Mouse (Mus musculus) small intestine, adult 2 months (tissue): Measurements from ENCODE around the gene Myf5. TPM values are rescaled to one million over a fixed set of nuclear protein-coding genes. Genes with fewer than 3 reads are reported as not detected.

Experiments
- H3K27ac ChIP-seq: fragments of 200-500 bp; 2 replicates; pipeline ENCODE4 v1.5.1; 2012; ENCODE audit warnings: low read depth, low read length, control low read depth, inconsistent platforms; ENCODE audit not compliant: insufficient read depth
- H3K27me3 ChIP-seq: fragments of 200-500 bp; 2 replicates; pipeline ENCODE4 v1.6.1; 2012; ENCODE audit warnings: mild to moderate bottlenecking, moderate library complexity, low read length, inconsistent platforms; ENCODE audit not compliant: control insufficient read depth, insufficient read depth
- H3K36me3 ChIP-seq: fragments of 200-500 bp; 2 replicates; pipeline ENCODE4 v1.6.1; 2012; ENCODE audit warnings: mild to moderate bottlenecking, low read length, control low read depth, inconsistent platforms; ENCODE audit not compliant: control insufficient read depth, insufficient read depth
- H3K4me1 ChIP-seq: fragments of 200-500 bp; 2 replicates; pipeline ENCODE4 v1.6.1; 2012; ENCODE audit warnings: low read length, inconsistent platforms, mixed read lengths; ENCODE audit not compliant: control insufficient read depth, insufficient read depth, insufficient read length
- H3K4me3 ChIP-seq: fragments of 200-500 bp; 2 replicates; pipeline ENCODE4 v1.5.1; 2012; ENCODE audit warnings: low read depth, mild to moderate bottlenecking, control low read depth, inconsistent platforms, low read length, moderate library complexity
- CTCF ChIP-seq: fragments of 200-500 bp; IDR thresholded peaks from 2 replicates; pipeline ENCODE4 v1.5.1; 2012; ENCODE audit warnings: low read depth, mild to moderate bottlenecking, control low read depth, inconsistent platforms, low read length, moderate library complexity, mixed read lengths; ENCODE audit not compliant: insufficient replicate concordance, insufficient read length; ENCODE audit errors: extremely low read depth
- POLR2A ChIP-seq: fragments of 200-500 bp; IDR thresholded peaks from 2 replicates; pipeline ENCODE4 v1.6.1; 2012; ENCODE audit warnings: low read depth, mild to moderate bottlenecking, control low read depth, inconsistent platforms, low read length, moderate library complexity
- WGBS: fragments of 180-500 bp; shearing (Covaris S2); methylation state at CpG from one replicate; pipeline ENCODE4 v1.1.7; 2018; 5-methylcytosine and 5-hydroxymethylcytosine counted together
- polyA plus RNA-seq: library from polyadenylated mRNA; depleted of rRNA; stranded (reverse); fragments of >200 nt; gene quantifications from 2 replicates; pipeline ENCODE4 v1.2.3, GENCODE M21; 2012

Gene Myf5
- polyA plus RNA-seq, 1 experiment, result not detected

DNA sequence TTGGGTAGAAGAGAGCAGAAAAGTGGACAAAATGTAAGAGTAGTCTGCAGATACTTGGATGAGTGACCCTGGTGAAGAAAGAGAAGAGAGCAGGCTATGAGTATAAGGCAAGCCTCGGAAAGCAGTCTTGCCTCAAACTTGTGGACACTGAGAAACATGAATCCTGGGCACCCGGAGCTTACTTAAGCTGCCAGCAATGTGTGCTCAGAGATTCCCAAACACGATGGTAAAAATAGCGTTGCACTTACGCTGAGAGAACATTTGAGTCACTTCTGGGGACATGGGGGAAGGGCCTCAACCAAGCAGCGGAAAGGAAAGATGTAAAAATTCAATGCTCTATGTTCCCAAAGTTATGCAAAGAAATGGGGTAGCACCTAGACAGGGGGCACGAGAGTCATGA is 13.7 kb upstream of the Myf5 start:
- H3K4me3 ChIP-seq, result no peak overlapping the region
- TF ChIP-seq POLR2A (no peak), CTCF (no peak)
- no peaks in the 10 kb centered on the region for H3K27me3 ChIP-seq
- no peaks in the 10 kb centered on the region for H3K4me1 ChIP-seq
- 73% methylated on average over 7 of the region's 7 CpGs for WGBS
- no peaks in the 10 kb centered on the region for H3K36me3 ChIP-seq
- no peak overlapping the region for H3K27ac ChIP-seq

- Histone ChIP-seq H3K27ac (no peak overlapping the region), H3K27me3 (no peaks in the 10 kb centered on the region), H3K4me1 (no peaks in the 10 kb centered on the region), H3K36me3 (no peaks in the 10 kb centered on the region), H3K4me3 (no peak overlapping the region)
- TF ChIP-seq POLR2A (no peak), CTCF (no peak)
- 73% methylated on average over 1 of the region's 1 CpGs for WGBS
Measured at GRCm38 (mm10) chr10:107496402-107496801, 10.5 kb upstream of the Myf5 start.

GRCm38 (mm10) chr10:107494568-107494967 is 8.6 kb upstream of the Myf5 start, which contains the start of gene Myf6:
Gene Myf6, minus strand, starts transcription at chr10:107494737.
- no peak for TF ChIP-seq POLR2A
- TF ChIP-seq CTCF, result no peak
- WGBS, result 89% methylated on average over 6 of the region's 6 CpGs
- Histone ChIP-seq H3K27ac (no peak within 1 kb of the TSS), H3K4me3 (no peak within 1 kb of the TSS), H3K27me3 (no peaks in the 10 kb centered on the region), H3K4me1 (no peaks in the 10 kb centered on the region), H3K36me3 (no peaks in the 10 kb centered on the region)

GRCm38 (mm10) chr10:107493580-107494474 is 7.9 kb upstream of the Myf5 start:
- H3K27me3 ChIP-seq, result no peaks in the 10 kb centered on the region
- no peaks in the 10 kb centered on the region for H3K4me1 ChIP-seq
- H3K27ac ChIP-seq, result no peak overlapping the region
- no peak for TF ChIP-seq POLR2A
- TF ChIP-seq CTCF, result no peak
- 58% methylated on average over 20 of the region's 20 CpGs for WGBS
- H3K4me3 ChIP-seq, result no peak overlapping the region
- H3K36me3 ChIP-seq, result no peaks in the 10 kb centered on the region

GRCm38 (mm10) chr10:107492867-107493579 is 7.1 kb upstream of the Myf5 start:
- Histone ChIP-seq H3K27ac (no peak overlapping the region), H3K4me3 (peak overlapping the region; percentile 38), H3K4me1 (no peaks in the 10 kb centered on the region), H3K27me3 (no peaks in the 10 kb centered on the region), H3K36me3 (no peaks in the 10 kb centered on the region)
- WGBS, result 12% methylated on average over 18 of the region's 18 CpGs
- TF ChIP-seq POLR2A (no peak), CTCF (no peak)

- Histone ChIP-seq H3K36me3 (no peaks in the 10 kb centered on the region), H3K27ac (no peak overlapping the region), H3K27me3 (no peaks in the 10 kb centered on the region), H3K4me1 (no peaks in the 10 kb centered on the region), H3K4me3 (no peak overlapping the region)
- 56% methylated on average over 12 of the region's 12 CpGs for WGBS
- no peak for TF ChIP-seq CTCF
- no peak for TF ChIP-seq POLR2A
Measured at GRCm38 (mm10) chr10:107488654-107489315, 2.9 kb upstream of the Myf5 start.

DNA sequence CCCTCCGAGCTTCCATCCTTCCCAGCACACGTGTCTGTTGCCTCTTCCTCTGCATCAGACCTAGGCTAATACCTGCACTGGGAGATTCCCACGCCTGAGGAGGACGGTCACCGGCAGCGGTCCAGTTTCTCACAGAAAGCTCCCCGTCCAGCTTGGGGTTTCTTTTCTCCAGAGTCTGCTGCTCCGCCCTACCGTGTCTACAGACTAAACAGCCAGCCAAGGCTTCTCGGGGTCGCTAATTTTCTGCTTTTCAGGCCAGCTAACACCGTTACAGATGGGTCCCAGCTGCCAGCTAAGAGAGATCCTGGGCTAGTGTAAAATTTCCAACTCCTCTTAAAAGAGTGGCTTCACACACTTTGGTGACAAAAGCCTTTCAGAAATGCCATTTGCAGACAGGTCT is 836 bp upstream of the Myf5 start:
- H3K4me1 ChIP-seq, result no peaks in the 10 kb centered on the region
- no peaks in the 10 kb centered on the region for H3K27me3 ChIP-seq
- no peak overlapping the region for H3K4me3 ChIP-seq
- no peak overlapping the region for H3K27ac ChIP-seq
- TF ChIP-seq CTCF, result no peak
- no peak for TF ChIP-seq POLR2A
- no peaks in the 10 kb centered on the region for H3K36me3 ChIP-seq
- 78% methylated on average over 12 of the region's 12 CpGs for whole genome bisulfite sequencing
